Mouse (Mus musculus) heart, adult 8-10 months (tissue): ENCODE results near the gene Slfn1. TPM values are rescaled to one million over a fixed set of nuclear protein-coding genes. Genes with fewer than 3 reads are reported as not detected.
"Not testable (repeated sequence)": the region's sequence is repeated elsewhere in the genome, so short reads cannot be mapped to it uniquely, and the experiment has no call there.

Experiments used
- DNase-seq: peaks from one replicate; pipeline ENCODE4 v3.0.0; 2022; ENCODE audit warnings: low spot score
- total RNA-seq, 4 experiments: library from RNA; stranded (reverse); gene quantifications; 2 replicates each; pipeline ENCODE4 v1.2.4; 2022

Gene Slfn1
- under 1 TPM in 3 of 4 experiments, not detected in 1; 0.12 to 0.66 (median 0.14) TPM for total RNA-seq

DNA sequence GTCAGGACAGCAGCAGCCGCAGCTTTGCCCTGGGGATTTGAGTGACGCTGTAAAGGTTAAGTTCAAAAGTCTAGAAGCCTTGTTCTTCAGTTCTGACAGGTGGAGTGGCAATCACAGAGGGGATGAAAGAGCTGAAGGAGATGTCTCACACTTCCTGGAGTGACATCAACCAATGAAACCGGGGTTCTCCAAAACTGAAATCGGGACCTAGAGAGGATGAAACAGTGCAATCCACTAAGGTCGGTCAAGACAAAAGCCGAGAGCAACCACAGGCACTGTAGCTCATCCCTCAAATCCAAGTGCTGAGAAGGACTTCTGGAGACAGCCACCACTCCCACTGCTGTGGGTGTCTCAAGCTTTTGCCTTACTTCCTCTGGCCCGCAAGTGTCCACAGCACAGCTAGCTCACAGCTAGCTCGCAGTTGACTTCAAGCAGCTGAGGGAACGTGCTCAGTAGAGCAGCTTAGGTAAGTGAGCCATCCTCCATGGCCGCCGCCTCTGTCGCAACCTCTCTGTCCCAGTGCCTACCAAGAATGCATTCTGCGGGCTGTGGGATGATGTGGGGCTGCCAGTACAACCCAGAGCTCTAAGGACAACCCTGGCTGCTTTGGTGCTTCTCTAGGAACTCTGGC is at the start of gene Slfn1:
TSS of gene Slfn1 (plus strand) at position 253 of the 631 bp plus-strand sequence.
- DNase-seq, result no peak

DNA sequence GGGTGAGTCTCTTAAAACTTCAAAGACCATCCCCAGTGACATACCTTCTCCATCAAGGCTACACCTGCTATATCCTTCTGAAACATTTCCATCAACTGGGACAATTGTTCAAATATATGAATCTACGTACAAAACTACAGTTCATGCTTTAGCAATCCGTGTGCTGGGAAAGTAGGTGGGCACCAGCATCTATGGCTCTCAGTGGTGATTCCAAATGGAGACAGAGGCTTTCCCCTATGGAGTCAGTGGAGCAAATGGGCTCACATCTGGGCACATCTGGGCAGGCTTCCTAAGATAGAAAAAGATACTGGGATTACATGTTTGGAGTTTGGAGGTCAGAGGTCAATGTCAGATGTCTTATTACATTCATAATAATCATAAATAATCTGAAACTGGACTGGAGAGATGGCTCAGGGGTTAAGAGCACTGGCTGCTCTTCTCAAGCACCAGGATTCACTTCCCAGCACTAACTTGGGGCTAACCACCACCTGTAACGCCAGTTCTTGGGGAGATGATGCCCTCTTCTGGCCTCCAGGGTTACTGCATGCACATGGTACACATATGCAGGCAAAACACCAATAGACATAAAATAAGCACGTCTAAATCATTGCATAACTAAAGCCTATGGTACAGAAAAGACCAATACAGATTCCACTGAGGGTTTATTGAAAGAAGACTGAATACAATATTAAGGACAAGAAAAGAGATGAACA is 48.5 kb upstream of the Slfn1 start:
- DNase-seq, result no peak

DNA sequence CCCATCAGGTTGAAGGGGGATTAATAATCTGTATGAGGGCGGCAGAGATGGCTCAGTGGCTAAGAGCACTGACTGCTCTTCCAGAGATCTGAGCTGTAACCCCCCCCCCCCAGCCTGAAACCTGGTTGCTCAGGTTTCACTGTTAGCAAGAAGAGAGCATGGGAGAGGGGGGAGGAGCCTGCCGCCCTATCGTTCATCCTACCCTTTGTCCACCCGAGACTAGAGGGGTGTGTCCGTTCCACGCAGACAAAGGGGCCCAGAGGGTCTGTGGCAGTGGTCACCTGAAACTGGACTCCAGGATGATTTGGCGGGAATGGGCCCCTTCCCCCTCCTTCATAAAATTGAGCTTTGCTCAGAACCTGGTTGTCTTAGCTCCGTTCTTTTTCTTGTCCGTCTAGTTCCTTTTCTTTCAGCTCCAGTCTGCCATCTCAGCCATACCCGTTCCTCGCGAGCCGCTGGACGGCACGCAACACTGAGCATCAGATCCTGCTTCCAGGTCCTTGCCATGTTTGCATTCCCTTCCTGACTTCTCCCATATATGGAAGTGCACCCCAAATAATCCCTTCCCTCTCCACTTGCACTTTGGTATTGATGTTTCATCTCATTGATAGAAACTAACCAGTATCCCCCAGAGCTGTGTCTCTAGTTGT is 46.2 kb upstream of the Slfn1 start:
- DNase-seq, result no peak

DNA sequence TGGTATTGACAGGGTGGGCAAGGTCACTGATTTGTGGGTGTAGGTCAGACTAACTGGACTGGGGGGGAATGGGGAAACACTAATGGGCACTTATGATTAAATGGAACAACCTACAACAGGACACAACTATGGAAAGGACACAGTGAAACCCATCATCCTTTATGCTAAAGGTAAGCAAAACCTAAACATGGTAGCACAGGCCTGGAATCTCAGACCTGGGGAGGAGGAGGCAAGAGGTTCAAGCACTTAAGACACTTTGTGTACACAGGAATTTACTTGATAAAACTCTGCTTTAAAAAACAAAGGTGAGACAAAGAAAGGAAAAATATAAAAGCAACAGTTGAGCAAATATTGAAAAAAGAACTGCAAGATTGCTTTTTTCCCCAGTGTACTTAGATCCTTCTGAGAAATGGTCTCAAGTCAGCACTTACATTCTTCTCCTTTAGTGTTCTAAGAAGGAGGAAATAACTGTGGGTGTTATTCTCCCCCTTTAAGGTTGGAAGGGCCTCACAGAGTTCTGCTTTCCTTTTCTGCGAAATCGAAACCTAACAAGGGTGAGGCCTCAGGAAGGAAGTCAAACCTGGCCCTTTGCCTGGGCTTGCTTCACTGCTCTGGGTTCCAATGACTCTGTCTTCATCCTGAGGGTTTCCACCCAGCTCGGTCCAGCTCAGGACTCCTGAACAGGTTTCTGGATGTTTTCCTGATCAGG is 38.8 kb upstream of the Slfn1 start:
- peak; percentile 92 for DNase-seq

DNA sequence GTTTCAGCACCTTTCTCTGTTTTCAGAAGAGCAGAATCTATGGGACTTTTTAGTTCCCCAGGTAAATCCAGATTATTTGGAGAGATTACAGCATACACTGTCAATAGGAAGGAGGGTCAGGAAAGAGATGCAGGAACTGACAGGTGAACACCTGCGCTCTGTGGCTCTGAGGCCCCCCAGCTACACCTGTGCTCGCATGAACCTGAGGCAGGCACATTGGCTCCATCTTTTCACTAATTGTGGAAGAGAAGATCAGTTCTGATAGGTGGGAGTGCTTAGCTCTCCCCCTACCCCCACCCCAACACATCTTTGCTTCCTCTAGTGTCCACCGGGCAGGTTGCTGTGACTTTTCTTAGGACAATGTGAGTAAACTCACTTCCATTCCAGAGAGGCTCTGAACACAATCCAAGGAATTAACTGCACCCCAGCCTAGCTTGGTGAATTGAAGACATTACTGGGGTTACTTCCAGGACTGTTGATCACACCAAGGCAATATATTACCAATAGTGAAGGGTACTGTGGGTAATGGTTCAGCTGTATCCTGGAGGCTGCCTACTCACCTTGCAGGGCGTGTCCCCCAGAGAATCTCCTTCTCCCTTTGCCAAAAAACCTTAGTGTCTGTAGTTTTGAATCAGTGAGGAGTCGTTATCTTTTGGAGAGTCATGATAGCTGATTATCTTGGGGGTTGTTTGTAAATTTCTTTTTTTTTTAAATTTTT is 38.1 kb upstream of the Slfn1 start:
- no peak for DNase-seq

DNA sequence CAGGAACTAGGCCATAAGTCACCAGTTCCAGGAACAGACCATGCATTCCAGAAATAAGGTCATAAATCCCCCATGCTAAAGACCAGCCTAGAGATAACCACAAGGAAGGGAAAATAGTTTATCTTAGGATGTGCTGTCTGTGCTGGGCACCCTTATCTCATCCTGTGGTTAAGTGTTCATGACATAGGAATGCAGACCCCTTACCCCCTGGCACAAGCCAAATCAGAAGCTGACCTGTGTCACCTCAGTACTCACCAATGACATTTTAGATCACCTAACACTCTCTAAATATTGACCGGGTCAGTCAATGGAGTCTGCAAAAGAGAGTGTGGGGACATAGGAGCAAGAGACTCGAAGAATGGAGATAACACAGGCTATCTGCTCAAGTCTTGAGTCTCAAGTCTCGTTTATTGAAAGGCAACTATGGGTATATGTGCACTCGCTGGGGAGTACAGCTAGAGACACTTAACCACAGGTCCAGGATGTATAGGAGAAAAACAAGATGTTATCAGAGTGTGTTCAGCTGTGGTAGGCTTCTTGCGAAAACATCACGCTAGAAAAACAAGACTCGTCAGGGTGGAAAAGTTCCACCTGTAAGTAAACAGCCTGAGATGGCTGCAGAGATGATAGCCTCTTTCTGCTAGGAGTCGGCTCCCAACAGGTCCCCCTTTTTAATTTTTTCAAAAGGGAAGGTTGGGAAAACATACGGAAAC is 37.0 kb upstream of the Slfn1 start:
- no peak for DNase-seq

DNA sequence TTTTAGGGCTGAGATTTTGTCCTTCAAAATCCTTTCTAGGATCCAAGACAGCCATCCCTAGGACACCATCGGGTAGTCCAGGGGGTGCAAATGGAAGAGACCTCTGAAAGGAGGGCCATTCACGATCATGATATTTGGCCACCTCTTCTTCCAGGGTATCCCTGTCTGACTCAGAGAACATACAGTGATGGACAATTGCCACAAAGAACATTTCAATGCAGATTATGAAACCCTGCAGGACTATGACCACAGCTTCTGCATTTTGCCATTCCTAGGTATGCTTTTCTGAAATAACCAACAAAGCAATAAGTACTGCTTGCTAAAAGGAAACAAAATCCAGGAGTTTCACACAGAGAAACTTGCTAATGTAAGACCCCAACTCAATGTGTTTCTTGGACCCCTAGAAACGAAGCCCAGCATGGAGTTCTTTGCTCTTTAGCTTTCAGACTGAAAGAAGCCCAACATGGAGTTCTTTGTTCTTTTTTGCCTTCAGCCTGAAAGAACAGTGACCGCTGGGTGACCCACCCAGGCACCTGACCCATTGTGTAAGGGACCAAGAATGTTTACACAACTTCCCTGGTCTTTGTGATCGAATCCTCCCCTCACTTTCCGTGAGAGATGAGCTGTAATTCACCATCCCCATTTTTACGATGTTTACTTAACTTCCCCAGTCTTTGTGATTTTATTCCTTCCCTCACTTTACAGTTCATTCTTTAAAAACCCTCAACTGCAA is 33.7 kb upstream of the Slfn1 start:
- no peak for DNase-seq

DNA sequence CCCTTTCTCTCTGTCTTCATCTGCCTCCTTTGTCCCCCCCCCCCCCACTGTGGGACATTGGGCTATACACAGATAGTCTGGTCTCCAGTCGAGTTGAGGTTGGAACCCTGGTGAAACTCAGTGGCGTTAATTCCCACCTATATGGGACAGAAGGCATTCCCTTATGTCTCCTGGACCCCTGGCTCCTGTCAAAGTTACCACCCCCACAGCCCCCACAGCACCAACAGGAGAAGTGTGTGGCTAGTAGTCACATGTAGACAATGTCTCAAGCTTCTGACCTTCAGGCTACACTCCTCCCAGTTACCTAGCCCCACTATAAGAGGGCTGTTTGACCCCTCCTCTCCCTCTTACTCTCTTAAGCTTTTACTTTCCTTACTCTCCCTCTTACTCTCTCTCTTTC is 32.5 kb upstream of the Slfn1 start:
- DNase-seq, result no peak

DNA sequence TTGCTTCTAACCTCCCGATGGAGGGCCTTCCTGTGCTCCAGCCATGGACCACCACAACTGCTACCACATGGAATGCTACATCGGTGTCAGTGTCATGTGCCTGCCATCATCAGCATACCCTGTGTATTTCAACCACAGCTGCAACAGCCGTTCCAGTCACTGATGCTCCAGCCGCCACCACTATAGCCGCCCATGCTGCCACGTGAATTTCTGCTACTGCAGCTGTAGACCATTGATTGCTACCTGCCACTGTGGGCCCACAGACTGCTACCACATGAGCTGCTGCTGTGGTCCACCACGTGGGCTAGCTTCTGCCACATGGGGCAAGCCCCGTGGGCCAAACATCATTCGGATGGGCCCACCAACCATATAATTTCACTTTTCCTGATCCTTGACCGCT is 31.9 kb upstream of the Slfn1 start:
- no peak for DNase-seq

DNA sequence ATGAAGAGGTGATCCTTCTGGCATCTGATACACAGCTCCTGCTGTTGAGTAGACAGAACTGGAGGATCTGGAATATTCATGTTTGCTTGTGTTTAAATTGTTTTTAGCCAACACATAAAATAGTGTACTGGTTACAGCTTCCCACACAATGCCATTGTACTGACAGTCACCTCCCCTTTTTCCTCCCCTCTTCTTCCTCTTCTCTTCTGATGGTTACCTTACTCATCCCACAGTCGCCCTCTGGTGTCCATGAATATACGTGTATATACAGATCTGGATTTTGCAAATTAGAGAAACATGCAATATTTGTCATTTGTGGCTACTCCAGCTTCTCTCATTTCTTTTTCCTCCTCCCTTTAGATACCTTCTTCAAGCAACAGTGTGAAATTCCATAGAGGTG is 1.5 kb upstream of the Slfn1 start:
- DNase-seq, result peak; percentile 40

DNA sequence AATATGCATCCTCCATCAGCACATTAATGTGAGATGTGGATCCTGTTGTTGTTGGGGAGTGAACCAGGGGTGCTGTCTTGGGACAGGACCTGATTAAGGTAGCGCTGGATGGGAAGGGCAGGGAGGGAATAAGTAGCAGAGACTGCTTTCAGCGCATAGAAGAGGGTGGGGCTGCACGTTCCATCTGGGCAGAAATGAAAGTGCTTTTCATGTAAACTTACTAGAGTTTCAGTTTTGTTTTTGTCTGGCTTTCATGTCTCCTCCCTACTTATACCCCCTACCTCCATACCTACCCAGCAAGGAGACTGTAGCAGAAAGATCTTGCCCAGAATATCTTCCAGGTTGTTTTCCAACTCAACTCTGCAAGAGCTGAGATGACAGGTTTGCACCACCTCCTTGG is 1.4 kb downstream of the Slfn1 start:
- DNase-seq, result no peak

DNA sequence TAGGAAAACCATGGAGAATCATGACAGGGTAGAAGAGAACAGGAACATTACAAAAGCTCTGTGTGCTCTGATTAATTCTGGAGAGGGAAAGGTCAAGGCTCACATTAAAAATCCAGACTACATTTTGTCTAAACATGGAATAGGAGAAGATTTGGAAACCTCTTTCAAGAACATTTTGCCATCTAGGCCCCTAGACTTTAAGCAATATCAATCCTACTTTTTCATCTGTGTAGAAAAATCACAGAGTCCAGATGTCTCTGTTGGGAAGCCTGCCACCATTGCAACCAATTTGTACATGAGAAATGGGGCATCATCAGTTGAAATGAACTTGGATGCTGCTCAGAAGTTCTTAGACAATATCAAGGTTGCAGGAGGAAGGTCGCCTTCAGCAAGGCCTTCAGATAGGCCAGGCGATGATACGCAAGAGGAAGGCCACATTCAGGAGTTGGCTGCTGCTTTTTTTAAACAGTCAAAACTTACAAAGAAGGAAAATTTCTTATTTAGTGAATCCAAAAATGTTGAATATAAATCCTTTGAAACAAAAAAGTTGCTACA is 4.6 kb downstream of the Slfn1 start:
- DNase-seq, result no peak

DNA sequence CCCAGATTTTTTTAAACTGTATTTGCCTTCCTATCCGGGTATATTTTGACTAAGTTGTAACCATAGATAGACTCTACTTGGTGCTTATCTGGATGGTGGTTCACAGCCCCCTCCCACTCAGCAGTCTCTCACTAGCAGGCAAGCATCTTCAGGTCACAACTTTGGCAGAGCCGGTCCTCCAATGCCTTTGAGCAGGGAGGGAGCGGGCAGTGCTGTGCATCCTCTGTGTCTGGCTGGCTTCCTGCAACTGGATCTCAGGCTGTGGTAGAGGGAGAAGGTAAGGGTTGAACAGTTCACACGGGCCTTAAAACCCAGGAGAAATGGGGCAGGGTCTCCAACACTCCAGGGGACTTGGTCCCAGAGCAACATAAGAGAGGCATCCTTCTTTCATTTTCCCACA is 6.5 kb downstream of the Slfn1 start:
- no peak for DNase-seq

DNA sequence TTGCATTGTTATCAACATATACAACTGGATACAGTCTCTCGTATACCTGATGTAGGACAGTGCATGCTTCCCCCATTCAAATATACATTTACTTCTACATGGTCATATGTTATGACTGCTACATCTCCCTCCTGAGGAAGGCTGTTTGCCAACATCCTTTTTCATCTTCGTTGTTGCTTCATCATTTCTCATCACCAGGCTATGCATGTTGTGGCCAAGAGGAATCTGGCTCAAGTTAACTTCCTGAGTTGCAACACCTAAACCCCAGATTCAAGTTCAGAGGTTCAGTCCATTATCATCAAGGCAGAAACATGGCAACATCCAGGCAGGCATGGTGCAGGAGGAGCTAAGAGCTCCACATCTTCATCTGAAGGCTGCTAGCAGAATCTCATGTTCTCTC is 8.3 kb downstream of the Slfn1 start:
- DNase-seq, result no peak

DNA sequence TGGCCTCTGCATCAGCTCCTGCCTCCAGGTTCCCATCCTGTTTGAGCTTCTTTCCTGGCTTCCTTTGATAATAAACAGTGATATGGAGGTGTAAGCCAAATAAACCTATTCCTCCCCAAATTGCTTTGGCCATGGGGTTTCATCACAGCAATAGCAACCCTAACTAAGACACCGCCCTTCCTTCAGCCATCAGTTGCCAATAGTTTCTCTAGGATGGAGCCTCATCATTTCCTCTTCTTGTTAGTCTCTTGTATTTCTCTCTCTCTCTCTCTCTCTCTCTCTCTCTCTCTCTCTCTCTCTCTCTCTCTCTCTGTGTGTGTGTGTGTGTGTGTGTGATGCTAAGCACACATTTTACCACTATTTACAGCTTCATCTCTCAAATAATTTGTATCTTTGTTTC is 9.0 kb downstream of the Slfn1 start:
- DNase-seq, result not testable (repeated sequence)

DNA sequence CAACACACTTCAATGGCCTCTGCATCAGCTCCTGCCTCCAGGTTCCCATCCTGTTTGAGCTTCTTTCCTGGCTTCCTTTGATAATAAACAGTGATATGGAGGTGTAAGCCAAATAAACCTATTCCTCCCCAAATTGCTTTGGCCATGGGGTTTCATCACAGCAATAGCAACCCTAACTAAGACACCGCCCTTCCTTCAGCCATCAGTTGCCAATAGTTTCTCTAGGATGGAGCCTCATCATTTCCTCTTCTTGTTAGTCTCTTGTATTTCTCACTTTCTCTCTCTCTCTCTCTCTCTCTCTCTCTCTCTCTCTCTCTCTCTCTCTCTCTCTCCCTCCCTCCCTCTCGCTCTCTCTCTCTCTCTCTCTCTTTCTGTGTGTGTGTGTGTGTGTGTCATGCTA is 20.6 kb downstream of the Slfn1 start:
- not testable (repeated sequence) for DNase-seq

DNA sequence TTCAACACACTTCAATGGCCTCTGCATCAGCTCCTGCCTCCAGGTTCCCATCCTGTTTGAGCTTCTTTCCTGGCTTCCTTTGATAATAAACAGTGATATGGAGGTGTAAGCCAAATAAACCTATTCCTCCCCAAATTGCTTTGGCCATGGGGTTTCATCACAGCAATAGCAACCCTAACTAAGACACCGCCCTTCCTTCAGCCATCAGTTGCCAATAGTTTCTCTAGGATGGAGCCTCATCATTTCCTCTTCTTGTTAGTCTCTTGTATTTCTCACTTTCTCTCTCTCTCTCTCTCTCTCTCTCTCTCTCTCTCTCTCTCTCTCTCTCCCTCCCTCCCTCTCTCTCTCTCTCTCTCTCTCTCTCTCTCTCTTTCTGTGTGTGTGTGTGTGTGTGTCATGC is 32.3 kb downstream of the Slfn1 start:
- not testable (repeated sequence) for DNase-seq
